In genomic region chr2:30444006-30444405, GRCm38 (mm10) we compare ENCODE assay signal across 10 mouse cellular contexts. TPM values are rescaled to one million over a fixed set of nuclear protein-coding genes. Genes with fewer than 3 reads are reported as not detected.
DNase-seq lines count a peak whose midpoint lies in the region; ATAC-seq and TF ChIP-seq lines count a peak whose summit lies in the region.
"Had no signal": no experiment of that assay in that cellular context is flagged by ENCODE, and none has a peak within 500 bp of the region (broad histone marks: within the 10 kb centered on the region; RNA-seq: fewer than 3 reads in every experiment).

No protein-coding gene starts in this region.

- peak overlapping the region; percentile 86; the same call in 1 of the 2 replicates for H3K9ac ChIP-seq in heart, embryonic 14.5 days (ENCODE audit: low read length)
- no peak overlapping the region for H3K9ac ChIP-seq in midbrain, embryonic 12.5 days (replicated peaks)
- H3K9ac ChIP-seq in midbrain, postnatal 0 days (replicated peaks; ENCODE audit: low read length, poor library complexity, severe bottlenecking) = no peak overlapping the region
- H3K9ac ChIP-seq in limb, embryonic 11.5 days (ENCODE audit: low read length) = no peak overlapping the region
- H3K9ac ChIP-seq in stomach, embryonic 16.5 days (ENCODE audit: low read length) = peak overlapping the region; percentile 75; the same call in 1 of the 2 replicates

- peaks cover 62 to 76% of the 10 kb centered on the region in 2 experiments for H3K4me1 ChIP-seq in heart, embryonic 14.5 days (ENCODE audit: control insufficient read depth in 2 of 2, insufficient read depth in 2 of 2, low read length in 2 of 2)
- H3K4me1 ChIP-seq in midbrain, embryonic 12.5 days = peaks cover 47% of the 10 kb centered on the region
- H3K4me1 ChIP-seq in midbrain, postnatal 0 days (ENCODE audit: insufficient read depth, low read length) = peaks cover 15% of the 10 kb centered on the region; the same call in 1 of the 2 replicates
- H3K4me1 ChIP-seq in limb, embryonic 11.5 days (ENCODE audit: control insufficient read depth, insufficient read depth, low read length) = peaks cover 54% of the 10 kb centered on the region
- H3K4me1 ChIP-seq in stomach, embryonic 16.5 days (ENCODE audit: control insufficient read depth, insufficient read depth, low read length) = peaks cover 63% of the 10 kb centered on the region

- no peak for ATAC-seq in heart, embryonic 14.5 days (ENCODE audit: insufficient number of reproducible peaks, insufficient read depth, low FRiP score, low read depth)
- no peak for ATAC-seq in midbrain, embryonic 12.5 days (ENCODE audit: low FRiP score, low read depth)
- ATAC-seq in midbrain, postnatal 0 days (ENCODE audit: low FRiP score) = no peak
- ATAC-seq in limb, embryonic 11.5 days (ENCODE audit: insufficient number of reproducible peaks, low FRiP score, low TSS enrichment, low read depth) = no peak
- no peak for ATAC-seq in stomach, embryonic 16.5 days (ENCODE audit: insufficient read depth, low FRiP score)

- peaks cover 73% of the 10 kb centered on the region for H3K36me3 ChIP-seq in heart, embryonic 14.5 days (ENCODE audit: control insufficient read depth, insufficient read depth, low read length)
- peaks cover 54% of the 10 kb centered on the region for H3K36me3 ChIP-seq in midbrain, embryonic 12.5 days
- H3K36me3 ChIP-seq in midbrain, postnatal 0 days (ENCODE audit: insufficient read depth, low read length) = peaks cover 30% of the 10 kb centered on the region
- H3K36me3 ChIP-seq in limb, embryonic 11.5 days (ENCODE audit: control insufficient read depth, insufficient read depth, low read length) = peaks cover 21% of the 10 kb centered on the region
- H3K36me3 ChIP-seq in stomach, embryonic 16.5 days (ENCODE audit: control insufficient read depth, insufficient read depth, low read length) = peaks cover 10% of the 10 kb centered on the region; the same call in 1 of the 2 replicates

- no peaks in the 10 kb centered on the region for H3K9me3 ChIP-seq in heart, embryonic 14.5 days (ENCODE audit: control insufficient read depth, low read length)
- H3K9me3 ChIP-seq in midbrain, embryonic 12.5 days = no peaks in the 10 kb centered on the region
- H3K9me3 ChIP-seq in midbrain, postnatal 0 days (ENCODE audit: low read length) = no peaks in the 10 kb centered on the region
- H3K9me3 ChIP-seq in limb, embryonic 11.5 days (ENCODE audit: control insufficient read depth, low read length) = no peaks in the 10 kb centered on the region
- H3K9me3 ChIP-seq in stomach, embryonic 16.5 days (replicated peaks; ENCODE audit: control insufficient read depth, low read length) = no peaks in the 10 kb centered on the region

- DNase-seq in heart, postnatal 10 days = no peak
- DNase-seq in midbrain, postnatal 0 days (ENCODE audit: low spot score) = no peak
- no peak for DNase-seq in limb, embryonic 11.5 days (ENCODE audit: low spot score)
- no peak for DNase-seq in Muller cell, postnatal 12 days (ENCODE audit: inconsistent ontology term)
- no peak for DNase-seq in right cerebral cortex, postnatal 36 days (ENCODE audit: low spot score in 2 of 2)
- DNase-seq: cerebellum, postnatal 10 days; layer of hippocampus, postnatal 36 days had no signal

- peak overlapping the region; percentile 68 to 98 for H3K27ac ChIP-seq in heart, embryonic 14.5 days (replicated peaks in 1 of 2; ENCODE audit: control insufficient read depth in 1 of 2, insufficient read depth in 1 of 2, low read depth in 2 of 2, low read length in 2 of 2)
- peak overlapping the region; percentile 98 for H3K27ac ChIP-seq in midbrain, embryonic 12.5 days (replicated peaks)
- H3K27ac ChIP-seq in midbrain, postnatal 0 days (ENCODE audit: low read depth, low read length) = no peak overlapping the region
- H3K27ac ChIP-seq in limb, embryonic 11.5 days (replicated peaks; ENCODE audit: low read depth, low read length) = peak overlapping the region; percentile 100
- H3K27ac ChIP-seq in stomach, embryonic 16.5 days (ENCODE audit: low read length) = peak overlapping the region; percentile 100

- 46% methylated on average over 5 of the region's 5 CpGs for WGBS in heart, embryonic 14.5 days
- 86% methylated on average over 5 of the region's 5 CpGs for WGBS in midbrain, embryonic 12.5 days
- 84% methylated on average over 5 of the region's 5 CpGs for WGBS in midbrain, postnatal 0 days
- 80% methylated on average over 5 of the region's 5 CpGs for WGBS in limb, embryonic 11.5 days
- 41% methylated on average over 5 of the region's 5 CpGs for WGBS in stomach, embryonic 16.5 days

- TF ChIP-seq CTCF in midbrain, postnatal 0 days (IDR thresholded peaks at IDR 0.05) = no peak

- intact Hi-C loops in heart, postnatal 10 days (cut with DNase I) = no loop called here

- H3K4me3 ChIP-seq in heart, embryonic 14.5 days (ENCODE audit: control insufficient read depth in 1 of 2, insufficient read depth in 1 of 2, low read depth in 1 of 2, low read length in 2 of 2) = no peak overlapping the region
- no peak overlapping the region for H3K4me3 ChIP-seq in midbrain, embryonic 12.5 days
- H3K4me3 ChIP-seq in midbrain, postnatal 0 days (ENCODE audit: low read depth, low read length) = no peak overlapping the region
- H3K4me3 ChIP-seq in limb, embryonic 11.5 days (ENCODE audit: low read depth, low read length) = no peak overlapping the region
- H3K4me3 ChIP-seq in stomach, embryonic 16.5 days (replicated peaks; ENCODE audit: low read length) = no peak overlapping the region

- no peak overlapping the region for H3K4me2 ChIP-seq in heart, embryonic 14.5 days (ENCODE audit: low read length)
- H3K4me2 ChIP-seq in midbrain, embryonic 12.5 days (replicated peaks) = no peak overlapping the region
- H3K4me2 ChIP-seq in midbrain, postnatal 0 days (ENCODE audit: low read depth, low read length, poor library complexity, severe bottlenecking) = no peak overlapping the region
- no peak overlapping the region for H3K4me2 ChIP-seq in limb, embryonic 11.5 days (ENCODE audit: low read depth, severe bottlenecking)
- 0 out of 2 replicates have a peak overlapping the region, but pooled peaks have one; percentile 69 for H3K4me2 ChIP-seq in stomach, embryonic 16.5 days (ENCODE audit: low read depth, low read length)

- H3K27me3 ChIP-seq in heart, embryonic 14.5 days (ENCODE audit: control insufficient read depth, insufficient read depth, low read length) = no peaks in the 10 kb centered on the region
- no peaks in the 10 kb centered on the region for H3K27me3 ChIP-seq in midbrain, embryonic 12.5 days
- no peaks in the 10 kb centered on the region for H3K27me3 ChIP-seq in midbrain, postnatal 0 days (ENCODE audit: insufficient read depth, low read length)
- H3K27me3 ChIP-seq in limb, embryonic 11.5 days (ENCODE audit: control insufficient read depth, insufficient read depth, low read length) = no peaks in the 10 kb centered on the region
- no peaks in the 10 kb centered on the region for H3K27me3 ChIP-seq in stomach, embryonic 16.5 days (ENCODE audit: control insufficient read depth, insufficient read depth, low read length)

RNA-seq across cellular contexts. Expression of gene Ptpa, which starts 28.2 kb away (rescaled TPM):
- polyA plus RNA-seq in heart, embryonic 14.5 days (2014; fragmentation: Nextera tagmentation; extraction: Ambion mirVana) = 42.0 and 61.2 TPM in 2 replicates
- 100 to 1,000 TPM; 125 to 133 TPM for total RNA-seq in heart, postnatal 10 days (2021)
- 128 and 129 TPM in 2 replicates for polyA plus RNA-seq in midbrain, embryonic 12.5 days (2016; fragmentation: Nextera tagmentation; extraction: Ambion mirVana)
- 139 and 147 TPM in 2 replicates for total RNA-seq in midbrain, postnatal 0 days (2014; rRNA removed)
- polyA plus RNA-seq in midbrain, postnatal 0 days (2015; fragmentation: Nextera tagmentation; extraction: Ambion mirVana) = 138 and 141 TPM in 2 replicates
- polyA plus RNA-seq in limb, embryonic 11.5 days (2014; fragmentation: Nextera tagmentation; extraction: Ambion mirVana) = 74.4 and 83.3 TPM in 2 replicates
- 138 and 146 TPM in 2 replicates for polyA plus RNA-seq in stomach, embryonic 16.5 days (2015; fragmentation: Nextera tagmentation; extraction: Ambion mirVana)

RNA-seq across cellular contexts. Expression of gene Crat, which starts 28.4 kb away (rescaled TPM):
- polyA plus RNA-seq in heart, embryonic 14.5 days (2014; fragmentation: Nextera tagmentation; extraction: Ambion mirVana) = 127 and 135 TPM in 2 replicates
- 100 to 1,000 TPM; 448 to 485 TPM for total RNA-seq in heart, postnatal 10 days (2021)
- 20.4 and 22.6 TPM in 2 replicates for polyA plus RNA-seq in midbrain, embryonic 12.5 days (2016; fragmentation: Nextera tagmentation; extraction: Ambion mirVana)
- 32.6 and 38.0 TPM in 2 replicates for total RNA-seq in midbrain, postnatal 0 days (2014; rRNA removed)
- 24.9 and 27.4 TPM in 2 replicates for polyA plus RNA-seq in midbrain, postnatal 0 days (2015; fragmentation: Nextera tagmentation; extraction: Ambion mirVana)
- polyA plus RNA-seq in limb, embryonic 11.5 days (2014; fragmentation: Nextera tagmentation; extraction: Ambion mirVana) = 25.6 and 27.9 TPM in 2 replicates
- polyA plus RNA-seq in stomach, embryonic 16.5 days (2015; fragmentation: Nextera tagmentation; extraction: Ambion mirVana) = 27.7 and 29.0 TPM in 2 replicates

RNA-seq across cellular contexts. Expression of gene Ier5l, which starts 30.0 kb away (rescaled TPM):
- 3.5 and 4.2 TPM in 2 replicates for polyA plus RNA-seq in heart, embryonic 14.5 days (2014; fragmentation: Nextera tagmentation; extraction: Ambion mirVana)
- 10 to 100 TPM in 1 of 2 experiments, 1 to 10 TPM in 1; 9.5 to 12.2 TPM for total RNA-seq in heart, postnatal 10 days (2021)
- polyA plus RNA-seq in midbrain, embryonic 12.5 days (2016; fragmentation: Nextera tagmentation; extraction: Ambion mirVana) = 2.7 and 3.4 TPM in 2 replicates
- 23.6 and 28.2 TPM in 2 replicates for total RNA-seq in midbrain, postnatal 0 days (2014; rRNA removed)
- polyA plus RNA-seq in midbrain, postnatal 0 days (2015; fragmentation: Nextera tagmentation; extraction: Ambion mirVana) = 2.6 and 3.2 TPM in 2 replicates
- 7.1 and 9.7 TPM in 2 replicates for polyA plus RNA-seq in limb, embryonic 11.5 days (2014; fragmentation: Nextera tagmentation; extraction: Ambion mirVana)
- 0.56 and 0.83 TPM in 2 replicates for polyA plus RNA-seq in stomach, embryonic 16.5 days (2015; fragmentation: Nextera tagmentation; extraction: Ambion mirVana)

RNA-seq across cellular contexts. Expression of gene Dolpp1, which starts 52.0 kb away (rescaled TPM):
- 16.8 and 20.8 TPM in 2 replicates for polyA plus RNA-seq in heart, embryonic 14.5 days (2014; fragmentation: Nextera tagmentation; extraction: Ambion mirVana)
- 10 to 100 TPM; 11.6 to 14.7 TPM for total RNA-seq in heart, postnatal 10 days (2021)
- 51.2 and 52.3 TPM in 2 replicates for polyA plus RNA-seq in midbrain, embryonic 12.5 days (2016; fragmentation: Nextera tagmentation; extraction: Ambion mirVana)
- total RNA-seq in midbrain, postnatal 0 days (2014; rRNA removed) = 96.2 and 103 TPM in 2 replicates
- polyA plus RNA-seq in midbrain, postnatal 0 days (2015; fragmentation: Nextera tagmentation; extraction: Ambion mirVana) = 56.6 and 59.7 TPM in 2 replicates
- 33.0 and 33.1 TPM in 2 replicates for polyA plus RNA-seq in limb, embryonic 11.5 days (2014; fragmentation: Nextera tagmentation; extraction: Ambion mirVana)
- polyA plus RNA-seq in stomach, embryonic 16.5 days (2015; fragmentation: Nextera tagmentation; extraction: Ambion mirVana) = 39.0 and 45.8 TPM in 2 replicates

Comparison
In these comparisons a context has a peak if more than half of its experiments do, and no peak if none do; other contexts are left out.
1. H3K9ac ChIP-seq: peak in heart, embryonic 14.5 days (single experiment) and stomach, embryonic 16.5 days (single experiment); none in midbrain, embryonic 12.5 days (single experiment), midbrain, postnatal 0 days (single experiment) and limb, embryonic 11.5 days (single experiment).